Mouse (Mus musculus) ES-Bruce4 (cell line): ENCODE results near the gene Mfap2.
A peak's percentile ranks its signal among the peaks of the same experiment; 100 is the strongest.

ENCODE experiments used
- CTCF ChIP-seq: IDR thresholded peaks from one replicate; pipeline ENCODE4 v1.8.1; 2011; ENCODE audit warnings: low read depth, low read length
- EP300 ChIP-seq: IDR thresholded peaks from 2 replicates; pipeline ENCODE4 v1.6.1; 2011; ENCODE audit warnings: low read depth, low read length; ENCODE audit not compliant: insufficient read depth
- POLR2A ChIP-seq: IDR thresholded peaks from one replicate; pipeline ENCODE4 v1.8.1; 2011; ENCODE audit warnings: low read length; ENCODE audit not compliant: insufficient read depth

DNA sequence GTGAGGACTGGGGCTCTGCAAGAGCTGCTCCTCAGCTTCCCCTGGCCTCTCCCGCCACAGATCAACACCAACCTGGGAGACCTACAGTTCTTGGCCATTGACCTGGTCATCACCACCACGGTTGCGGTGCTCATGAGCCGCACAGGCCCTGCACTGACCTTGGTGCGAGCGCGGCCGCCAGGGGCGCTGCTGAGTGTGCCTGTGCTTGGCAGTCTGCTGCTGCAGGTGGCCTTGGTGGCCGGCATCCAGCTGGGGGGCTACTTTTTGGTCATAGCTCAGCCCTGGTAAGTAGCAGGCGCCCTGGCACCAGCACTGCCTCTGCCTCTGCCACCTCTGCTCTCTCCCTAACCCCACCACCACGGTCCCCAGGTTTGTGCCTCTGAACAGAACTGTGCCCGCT is 4.2 kb upstream of the Mfap2 start:
- TF ChIP-seq CTCF (peak; percentile 70), POLR2A (no peak), EP300 (no peak)
